Mouse (Mus musculus): Measurements from ENCODE around the gene Spata1. TPM values are rescaled to one million over a fixed set of nuclear protein-coding genes. Genes with fewer than 3 reads are reported as not detected.

The Spata1 gene
- polyA plus RNA-seq, 1 experiment from 2014 or later = 7.6 TPM

GRCm38 (mm10) chr3:146500003-146500809 is 653 bp upstream of the Spata1 start:
- peak overlapping the region; percentile 85 for H3K9ac ChIP-seq
- H3K27ac ChIP-seq = peak overlapping the region; percentile 33
- H3K9me3 ChIP-seq = no peaks in the 10 kb centered on the region
- ATAC-seq (ENCODE audit: low FRiP score, low read depth) = peak; percentile 87
- H3K36me3 ChIP-seq = peaks cover 18% of the 10 kb centered on the region
- H3K27me3 ChIP-seq (replicated peaks) = no peaks in the 10 kb centered on the region
- H3K4me2 ChIP-seq (replicated peaks) = peak overlapping the region; percentile 70
- peak overlapping the region; percentile 68 for H3K4me3 ChIP-seq
- WGBS = under 1% methylated on average over 55 of the region's 57 CpGs
- H3K4me1 ChIP-seq = peaks cover 17% of the 10 kb centered on the region

DNA sequence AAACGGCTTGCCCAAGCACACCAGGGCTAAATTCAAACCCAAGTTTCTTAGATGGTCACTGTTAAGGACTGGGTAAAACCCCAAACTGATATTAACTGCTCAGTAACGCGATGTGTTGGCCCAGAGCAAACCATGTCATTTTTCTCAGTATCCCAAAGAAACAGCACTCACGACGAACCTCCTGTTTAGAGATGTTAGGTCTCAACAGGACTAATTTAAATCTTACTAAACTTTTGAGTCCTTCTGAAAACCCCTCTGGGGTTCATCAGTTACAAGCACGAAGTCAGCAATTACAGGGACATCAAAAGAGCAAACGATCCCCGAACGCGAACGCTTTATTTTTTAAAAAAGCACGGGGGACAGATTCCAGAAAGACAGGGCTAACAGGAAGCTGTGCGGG is 564 bp downstream of the Spata1 start:
- ATAC-seq (ENCODE audit: low FRiP score, low read depth) = no peak
- 4% methylated on average over 13 of the region's 13 CpGs for WGBS

DNA sequence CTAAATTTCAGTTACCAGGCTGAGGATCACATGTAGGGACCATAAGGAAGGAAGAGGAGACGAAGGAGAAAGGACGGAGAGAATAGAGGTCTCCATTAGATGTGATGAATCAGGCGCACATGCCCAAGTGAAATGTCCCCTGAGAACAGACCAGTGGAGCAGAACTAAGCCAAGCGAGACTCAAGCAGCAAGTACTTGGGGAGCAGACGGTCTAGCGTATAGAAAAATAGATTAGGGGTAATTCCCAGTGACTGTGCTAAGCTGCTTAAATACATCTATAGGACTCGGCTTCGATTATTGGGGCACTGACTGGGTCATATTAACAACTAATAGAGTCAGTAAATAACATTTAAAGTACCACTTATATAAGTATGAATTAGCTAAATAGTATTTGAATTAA is 4.6 kb downstream of the Spata1 start:
- 70% methylated on average over 8 of the region's 8 CpGs for WGBS
- H3K4me2 ChIP-seq (replicated peaks) = no peak overlapping the region
- H3K27me3 ChIP-seq (replicated peaks) = no peaks in the 10 kb centered on the region
- H3K36me3 ChIP-seq = no peaks in the 10 kb centered on the region
- H3K9me3 ChIP-seq = no peaks in the 10 kb centered on the region
- H3K9ac ChIP-seq = no peak overlapping the region
- no peaks in the 10 kb centered on the region for H3K4me1 ChIP-seq
- H3K27ac ChIP-seq = no peak overlapping the region
- H3K4me3 ChIP-seq = no peak overlapping the region
- ATAC-seq (ENCODE audit: low FRiP score, low read depth) = no peak

More for the DNA sequence above, 564 bp downstream of the Spata1 start:
- H3K4me3 ChIP-seq = peak overlapping the region; percentile 68
- peaks cover 17% of the 10 kb centered on the region for H3K4me1 ChIP-seq
- H3K27ac ChIP-seq = 0 out of 2 replicates have a peak overlapping the region, but pooled peaks have one; percentile 3
- peak overlapping the region; percentile 85 for H3K9ac ChIP-seq
- no peaks in the 10 kb centered on the region for H3K27me3 ChIP-seq (replicated peaks)
- peaks cover 13% of the 10 kb centered on the region for H3K36me3 ChIP-seq
- peak overlapping the region; percentile 70 for H3K4me2 ChIP-seq (replicated peaks)
- no peaks in the 10 kb centered on the region for H3K9me3 ChIP-seq

- Histone ChIP-seq H3K4me1 (no peaks in the 10 kb centered on the region), H3K9me3 (no peaks in the 10 kb centered on the region), H3K9ac (no peak overlapping the region), H3K4me3 (no peak overlapping the region), H3K27ac (no peak overlapping the region), H3K36me3 (no peaks in the 10 kb centered on the region), H3K27me3 (replicated peaks) (no peaks in the 10 kb centered on the region), H3K4me2 (replicated peaks) (no peak overlapping the region)
- no peak for ATAC-seq (ENCODE audit: low FRiP score, low read depth)
- 89% methylated on average over 4 of the region's 4 CpGs for WGBS
Observed at GRCm38 (mm10) chr3:146486464-146486863, 13.1 kb downstream of the Spata1 start.

DNA sequence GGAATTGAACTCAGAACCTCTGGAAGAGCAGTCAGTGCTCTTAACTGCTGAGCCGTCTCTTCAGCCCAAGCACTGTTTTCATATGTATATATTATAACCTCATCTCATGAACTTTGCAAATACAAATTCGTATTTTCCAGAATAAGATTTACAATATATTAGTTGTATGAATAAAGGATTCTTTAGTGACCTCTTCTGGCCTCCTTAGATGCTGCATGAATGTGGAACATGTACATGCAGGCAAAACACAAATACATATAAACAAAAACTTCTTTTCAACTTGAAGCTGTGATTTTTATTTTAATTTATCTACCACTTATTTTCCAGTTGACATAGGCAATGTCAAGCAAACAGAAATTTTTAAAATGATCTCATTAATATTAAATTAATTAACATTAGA is 17.5 kb downstream of the Spata1 start:
- Histone ChIP-seq H3K9me3 (no peaks in the 10 kb centered on the region), H3K4me1 (no peaks in the 10 kb centered on the region), H3K4me2 (replicated peaks) (no peak overlapping the region), H3K27me3 (replicated peaks) (no peaks in the 10 kb centered on the region), H3K9ac (no peak overlapping the region), H3K4me3 (no peak overlapping the region), H3K36me3 (no peaks in the 10 kb centered on the region), H3K27ac (no peak overlapping the region)
- WGBS = 83% methylated on average over 2 of the region's 2 CpGs
- no peak for ATAC-seq (ENCODE audit: low FRiP score, low read depth)

- Histone ChIP-seq H3K4me3 (no peak overlapping the region), H3K27me3 (replicated peaks) (no peaks in the 10 kb centered on the region), H3K9me3 (no peaks in the 10 kb centered on the region), H3K9ac (no peak overlapping the region), H3K27ac (no peak overlapping the region), H3K4me1 (no peaks in the 10 kb centered on the region), H3K36me3 (no peaks in the 10 kb centered on the region), H3K4me2 (replicated peaks) (no peak overlapping the region)
- 89% methylated on average over 3 of the region's 3 CpGs for WGBS
- no peak for ATAC-seq (ENCODE audit: low FRiP score, low read depth)
Observed at GRCm38 (mm10) chr3:146474428-146474827, 25.1 kb downstream of the Spata1 start.

DNA sequence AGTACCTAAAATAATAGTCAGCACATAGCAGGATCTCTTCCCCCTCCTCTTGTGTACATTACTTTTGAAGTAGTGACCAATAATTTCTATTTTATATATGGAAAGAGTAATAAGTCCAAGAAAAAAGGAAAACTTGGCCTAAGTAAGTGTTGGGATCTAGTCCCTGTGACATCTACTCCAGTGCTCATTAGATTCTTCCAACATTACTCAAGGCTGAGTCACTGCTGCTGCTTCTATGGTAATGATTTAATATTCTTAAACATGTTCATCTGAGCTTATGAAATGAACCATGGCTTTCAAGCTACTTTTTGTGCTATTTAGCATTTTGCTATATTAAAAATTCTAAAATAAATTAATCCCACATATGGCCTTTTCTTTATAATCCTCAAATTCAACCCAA is 25.8 kb downstream of the Spata1 start:
- no peaks in the 10 kb centered on the region for H3K4me1 ChIP-seq
- H3K9me3 ChIP-seq = no peaks in the 10 kb centered on the region
- H3K27me3 ChIP-seq (replicated peaks) = no peaks in the 10 kb centered on the region
- H3K4me3 ChIP-seq = no peak overlapping the region
- no peak overlapping the region for H3K27ac ChIP-seq
- no peaks in the 10 kb centered on the region for H3K36me3 ChIP-seq
- ATAC-seq (ENCODE audit: low FRiP score, low read depth) = no peak
- H3K9ac ChIP-seq = no peak overlapping the region
- no peak overlapping the region for H3K4me2 ChIP-seq (replicated peaks)

GRCm38 (mm10) chr3:146472657-146473056 is 26.9 kb downstream of the Spata1 start:
- Histone ChIP-seq H3K9ac (no peak overlapping the region), H3K27ac (no peak overlapping the region), H3K27me3 (replicated peaks) (no peaks in the 10 kb centered on the region), H3K4me3 (no peak overlapping the region), H3K4me1 (no peaks in the 10 kb centered on the region), H3K36me3 (no peaks in the 10 kb centered on the region), H3K9me3 (no peaks in the 10 kb centered on the region), H3K4me2 (replicated peaks) (no peak overlapping the region)
- ATAC-seq (ENCODE audit: low FRiP score, low read depth) = no peak
- 66% methylated on average over 4 of the region's 4 CpGs for WGBS

GRCm38 (mm10) chr3:146469226-146469625 is 30.3 kb downstream of the Spata1 start:
- H3K36me3 ChIP-seq = no peaks in the 10 kb centered on the region
- no peak overlapping the region for H3K9ac ChIP-seq
- H3K4me3 ChIP-seq = no peak overlapping the region
- H3K27me3 ChIP-seq (replicated peaks) = no peaks in the 10 kb centered on the region
- H3K4me1 ChIP-seq = no peaks in the 10 kb centered on the region
- no peak overlapping the region for H3K27ac ChIP-seq
- WGBS = 88% methylated on average over 2 of the region's 2 CpGs
- no peak overlapping the region for H3K4me2 ChIP-seq (replicated peaks)
- ATAC-seq (ENCODE audit: low FRiP score, low read depth) = no peak
- H3K9me3 ChIP-seq = no peaks in the 10 kb centered on the region

GRCm38 (mm10) chr3:146462939-146463338 is 36.6 kb downstream of the Spata1 start:
- 63% methylated on average over 2 of the region's 2 CpGs for WGBS
- Histone ChIP-seq H3K4me2 (replicated peaks) (no peak overlapping the region), H3K9me3 (no peaks in the 10 kb centered on the region), H3K27me3 (replicated peaks) (no peaks in the 10 kb centered on the region), H3K27ac (no peak overlapping the region), H3K36me3 (no peaks in the 10 kb centered on the region), H3K4me1 (no peaks in the 10 kb centered on the region), H3K9ac (no peak overlapping the region), H3K4me3 (no peak overlapping the region)
- ATAC-seq (ENCODE audit: low FRiP score, low read depth) = no peak

- Histone ChIP-seq H3K36me3 (no peaks in the 10 kb centered on the region), H3K9me3 (no peaks in the 10 kb centered on the region), H3K27ac (no peak overlapping the region), H3K4me2 (replicated peaks) (peak overlapping the region; percentile 54; the same call in 1 of the 2 replicates), H3K4me3 (no peak overlapping the region), H3K9ac (no peak overlapping the region), H3K27me3 (replicated peaks) (no peaks in the 10 kb centered on the region), H3K4me1 (no peaks in the 10 kb centered on the region; the same call in 1 of the 2 replicates)
- no peak for ATAC-seq (ENCODE audit: low FRiP score, low read depth)
- 87% methylated on average over 5 of the region's 5 CpGs for WGBS
Observed at GRCm38 (mm10) chr3:146451375-146451774, 48.2 kb downstream of the Spata1 start.

GRCm38 (mm10) chr3:146450371-146450841 is 49.1 kb downstream of the Spata1 start:
- Histone ChIP-seq H3K9ac (peak overlapping the region; percentile 47), H3K9me3 (no peaks in the 10 kb centered on the region), H3K27ac (no peak overlapping the region), H3K27me3 (replicated peaks) (no peaks in the 10 kb centered on the region), H3K36me3 (no peaks in the 10 kb centered on the region; the same call in 1 of the 2 replicates), H3K4me1 (no peaks in the 10 kb centered on the region; the same call in 1 of the 2 replicates), H3K4me3 (peak overlapping the region; percentile 36), H3K4me2 (replicated peaks) (peak overlapping the region; percentile 54)
- ATAC-seq (ENCODE audit: low FRiP score, low read depth) = peak; percentile 99
- under 1% methylated on average over 29 of the region's 29 CpGs for WGBS

Measured in neural tube, embryonic 12.5 days (tissue).